Mouse (Mus musculus) CD4-positive helper T cell, adult 2 months (primary cell): Measurements from ENCODE around the gene H2-Eb1.

Experiments used
- DNase-seq: peaks from one replicate; pipeline ENCODE4 v3.0.0-alpha.2; 2012; ENCODE audit warnings: low read depth, missing footprints, low spot score

H2-Eb1 gene

GRCm38 (mm10) chr17:34315512-34315911 is 9.8 kb downstream of the H2-Eb1 start:
- DNase-seq: no peak

DNA sequence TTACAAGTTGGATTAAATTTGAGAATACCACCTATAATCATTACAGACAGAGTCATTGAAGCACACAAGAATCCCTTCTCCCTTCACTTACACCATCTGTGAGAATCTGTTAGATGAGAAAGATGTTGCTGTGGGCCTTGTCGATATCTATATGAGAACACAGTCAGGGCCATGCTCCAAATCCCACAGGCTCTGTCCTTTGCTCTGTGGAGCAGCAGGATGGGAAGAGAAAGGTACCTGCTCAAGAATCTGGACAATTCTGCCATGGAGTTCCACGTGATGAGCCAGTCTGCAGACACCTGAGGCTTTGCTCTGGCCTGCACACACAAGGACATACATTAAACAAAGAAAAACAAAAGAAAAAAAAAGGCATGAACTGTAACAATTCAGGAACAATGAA is 11.0 kb downstream of the H2-Eb1 start:
- DNase-seq: no peak

- no peak for DNase-seq
Observed at GRCm38 (mm10) chr17:34317275-34317674, 11.6 kb downstream of the H2-Eb1 start.

- DNase-seq: no peak
Observed at GRCm38 (mm10) chr17:34325436-34325835, 19.8 kb downstream of the H2-Eb1 start, which contains the start of gene H2-Eb2. TSS of gene H2-Eb2 (plus strand) at chr17:34325665.

- no peak for DNase-seq
Observed at GRCm38 (mm10) chr17:34326373-34326772, 20.7 kb downstream of the H2-Eb1 start.

DNA sequence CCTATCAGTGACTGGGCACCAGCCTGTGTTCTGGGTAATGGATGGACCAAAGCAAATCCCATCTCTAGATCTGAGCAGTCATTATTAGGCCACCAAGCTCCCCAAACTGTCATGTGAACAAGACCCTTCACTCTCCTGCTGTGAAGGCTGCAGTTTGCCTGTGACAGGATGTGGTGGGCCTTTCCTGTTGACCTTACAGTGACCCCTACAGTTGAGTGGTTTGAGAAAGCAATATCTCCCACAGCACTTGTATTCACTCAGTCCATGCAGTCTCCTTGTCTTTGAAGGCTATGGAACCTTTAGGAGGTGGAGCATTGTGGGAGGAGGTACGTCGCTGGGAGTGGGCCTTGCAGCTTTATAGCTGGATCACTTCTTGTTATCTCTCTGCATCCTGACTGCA is 24.1 kb downstream of the H2-Eb1 start:
- peak; percentile 47 for DNase-seq

GRCm38 (mm10) chr17:34331200-34331599 is 25.5 kb downstream of the H2-Eb1 start:
- no peak for DNase-seq

GRCm38 (mm10) chr17:34340619-34341402 is 35.1 kb downstream of the H2-Eb1 start:
- DNase-seq: no peak

- no peak for DNase-seq
Observed at GRCm38 (mm10) chr17:34344882-34345281, 39.2 kb downstream of the H2-Eb1 start.

DNA sequence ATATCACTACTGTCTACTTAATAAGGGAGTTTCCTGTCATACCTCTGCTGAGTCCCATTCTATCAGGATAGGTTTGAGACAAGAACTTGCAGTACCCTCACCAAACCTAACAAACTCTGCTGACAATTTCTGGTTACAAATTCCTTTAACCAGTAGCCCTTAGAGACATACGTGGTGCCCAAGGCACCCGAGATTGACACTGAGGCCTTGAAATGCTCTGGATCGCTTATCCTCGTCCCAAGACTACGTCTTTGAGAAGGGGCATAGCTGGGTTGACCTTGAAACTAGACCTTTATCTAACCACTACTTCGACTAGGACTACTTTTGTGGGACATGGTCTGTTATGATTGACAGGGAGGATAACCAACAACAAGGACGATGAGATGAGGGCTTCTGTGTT is 39.8 kb downstream of the H2-Eb1 start:
- no peak for DNase-seq

GRCm38 (mm10) chr17:34346041-34346440 is 40.4 kb downstream of the H2-Eb1 start:
- no peak for DNase-seq

GRCm38 (mm10) chr17:34347606-34348308 is 42.1 kb downstream of the H2-Eb1 start:
- peak; percentile 79 for DNase-seq

GRCm38 (mm10) chr17:34349429-34349828 is 43.8 kb downstream of the H2-Eb1 start:
- DNase-seq: peak; percentile 80

GRCm38 (mm10) chr17:34354539-34354938 is 48.9 kb downstream of the H2-Eb1 start, which contains the start of gene Btnl2:
TSS of gene Btnl2 (plus strand) at chr17:34354822.
- no peak for DNase-seq

DNA sequence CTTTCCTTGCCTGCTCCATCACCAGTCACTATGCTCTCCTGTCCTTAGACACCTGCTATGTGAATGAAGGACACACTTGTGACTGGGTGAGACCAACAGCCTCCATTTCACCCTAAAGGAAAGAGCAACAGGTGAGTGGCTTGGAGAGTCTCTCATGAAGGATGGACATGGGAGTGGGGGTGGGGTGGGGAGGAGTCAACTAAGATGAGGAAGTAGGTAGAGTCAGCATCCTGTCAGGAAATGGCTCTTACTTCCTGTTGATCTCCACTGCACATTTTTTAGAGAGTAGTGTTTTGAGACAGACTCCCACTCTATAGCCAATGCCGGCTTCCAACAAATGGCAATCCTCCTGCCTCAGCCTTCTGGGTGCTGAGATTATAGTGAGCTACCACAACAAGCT is 49.3 kb downstream of the H2-Eb1 start:
- DNase-seq: peak; percentile 49

DNA sequence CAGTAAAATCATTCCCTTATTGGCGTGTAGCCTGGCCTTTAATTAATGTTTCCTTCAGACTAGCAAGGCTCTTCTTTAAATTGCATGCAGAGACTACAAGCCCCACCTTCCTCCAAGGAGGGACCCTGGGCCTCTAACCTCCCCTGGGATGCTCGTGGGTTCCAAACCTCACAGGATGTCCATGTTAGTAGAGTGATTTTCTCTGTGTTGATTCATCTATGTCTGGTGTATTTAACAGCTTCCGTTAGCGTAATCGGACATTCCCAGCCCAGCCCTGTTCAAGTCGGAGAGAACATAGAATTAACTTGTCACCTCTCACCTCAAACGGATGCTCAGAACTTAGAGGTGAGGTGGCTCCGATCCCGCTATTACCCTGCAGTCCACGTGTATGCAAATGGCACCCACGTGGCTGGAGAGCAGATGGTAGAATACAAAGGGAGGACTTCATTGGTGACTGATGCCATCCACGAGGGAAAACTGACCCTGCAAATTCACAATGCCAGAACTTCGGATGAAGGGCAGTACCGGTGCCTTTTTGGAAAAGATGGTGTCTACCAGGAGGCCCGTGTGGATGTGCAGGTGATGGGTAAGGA is 57.4 kb downstream of the H2-Eb1 start:
- no peak for DNase-seq

GRCm38 (mm10) chr17:34363676-34364310 is 58.1 kb downstream of the H2-Eb1 start:
- DNase-seq: no peak

GRCm38 (mm10) chr17:34365031-34365430 is 59.4 kb downstream of the H2-Eb1 start:
- no peak for DNase-seq
